Mouse (Mus musculus) ES-Bruce4 (cell line): ENCODE results near the gene Synpo2l. TPM values are rescaled to one million over a fixed set of nuclear protein-coding genes. Genes with fewer than 3 reads are reported as not detected.

ENCODE experiments used
- H3K27ac ChIP-seq: 2 replicates; pipeline ENCODE4 v1.5.1; 2012; ENCODE audit warnings: low read length, inconsistent platforms; ENCODE audit not compliant: insufficient read depth
- H3K27me3 ChIP-seq: 2 replicates; pipeline ENCODE4 v1.6.1; 2012; ENCODE audit warnings: mild to moderate bottlenecking, low read length, inconsistent platforms; ENCODE audit not compliant: control insufficient read depth, poor library complexity, insufficient read depth, severe bottlenecking
- H3K36me3 ChIP-seq: 2 replicates; pipeline ENCODE4 v1.6.1; 2012; ENCODE audit warnings: inconsistent platforms, mild to moderate bottlenecking, low read length, moderate library complexity; ENCODE audit not compliant: control insufficient read depth, poor library complexity, insufficient read depth, severe bottlenecking
- H3K4me1 ChIP-seq: one replicate; pipeline ENCODE4 v1.8.1; 2011; ENCODE audit warnings: low read length; ENCODE audit not compliant: control insufficient read depth, insufficient read depth
- H3K4me3 ChIP-seq: 2 replicates; pipeline ENCODE4 v1.5.1; 2011; ENCODE audit warnings: low read depth, mild to moderate bottlenecking, low read length
- H3K9ac ChIP-seq: 2 replicates; pipeline ENCODE4 v1.6.1; 2012; ENCODE audit warnings: low read depth, mild to moderate bottlenecking, inconsistent platforms; ENCODE audit not compliant: poor library complexity, severe bottlenecking
- H3K9me3 ChIP-seq: replicated peaks from 2 replicates; pipeline ENCODE4 v1.6.1; 2012; ENCODE audit warnings: mild to moderate bottlenecking, low read length, inconsistent platforms; ENCODE audit not compliant: control insufficient read depth, poor library complexity, insufficient read depth, severe bottlenecking
- CTCF ChIP-seq: IDR thresholded peaks from one replicate; pipeline ENCODE4 v1.8.1; 2011; ENCODE audit warnings: low read depth, low read length
- EP300 ChIP-seq: IDR thresholded peaks from 2 replicates; pipeline ENCODE4 v1.6.1; 2011; ENCODE audit warnings: low read depth, low read length; ENCODE audit not compliant: insufficient read depth
- POLR2A ChIP-seq: IDR thresholded peaks from one replicate; pipeline ENCODE4 v1.8.1; 2011; ENCODE audit warnings: low read length; ENCODE audit not compliant: insufficient read depth
- polyA plus RNA-seq: library from polyadenylated mRNA; stranded (reverse); fragments of >200 nt; gene quantifications from 2 replicates; pipeline ENCODE4 v1.2.4, GENCODE M21; 2011; ENCODE audit warnings: low read depth; ENCODE audit not compliant: missing spikeins, insufficient read depth, insufficient read length

Gene Synpo2l
- polyA plus RNA-seq, 1 experiment, result 6.1 TPM

GRCm38 (mm10) chr14:20686576-20686975, 18.4 kb upstream of the Synpo2l start:
- Histone ChIP-seq H3K9me3 (no peaks in the 10 kb centered on the region), H3K4me1 (no peaks in the 10 kb centered on the region), H3K9ac (no peak overlapping the region), H3K27ac (no peak overlapping the region), H3K4me3 (no peak overlapping the region), H3K27me3 (no peaks in the 10 kb centered on the region), H3K36me3 (peaks cover 68% of the 10 kb centered on the region)
- TF ChIP-seq EP300 (no peak), POLR2A (no peak)

- no peaks in the 10 kb centered on the region for H3K4me1 ChIP-seq
Observed at GRCm38 (mm10) chr14:20682498-20682897, 14.3 kb upstream of the Synpo2l start.

GRCm38 (mm10) chr14:20681742-20682141, 13.6 kb upstream of the Synpo2l start:
- Histone ChIP-seq H3K9me3 (peaks cover 3% of the 10 kb centered on the region; the same call in 1 of the 2 replicates), H3K36me3 (peaks cover 67% of the 10 kb centered on the region), H3K4me3 (no peak overlapping the region), H3K4me1 (no peaks in the 10 kb centered on the region), H3K27me3 (no peaks in the 10 kb centered on the region), H3K9ac (no peak overlapping the region), H3K27ac (no peak overlapping the region)
- no peak for TF ChIP-seq EP300
- TF ChIP-seq POLR2A, result no peak
- TF ChIP-seq CTCF, result no peak

More at GRCm38 (mm10) chr14:20682498-20682897, 14.3 kb upstream of the Synpo2l start:
- Histone ChIP-seq H3K9me3 (no peaks in the 10 kb centered on the region), H3K27ac (no peak overlapping the region), H3K9ac (no peak overlapping the region), H3K4me3 (no peak overlapping the region), H3K36me3 (peaks cover 67% of the 10 kb centered on the region), H3K27me3 (no peaks in the 10 kb centered on the region)
- no peak for TF ChIP-seq EP300
- TF ChIP-seq POLR2A, result no peak
- no peak for TF ChIP-seq CTCF

- no peak overlapping the region for H3K4me3 ChIP-seq
- no peaks in the 10 kb centered on the region for H3K4me1 ChIP-seq
- TF ChIP-seq POLR2A (no peak), CTCF (no peak), EP300 (no peak)
- H3K9me3 ChIP-seq, result peaks cover 17% of the 10 kb centered on the region
- peaks cover 48% of the 10 kb centered on the region for H3K36me3 ChIP-seq
- no peak overlapping the region for H3K9ac ChIP-seq
- H3K27me3 ChIP-seq, result no peaks in the 10 kb centered on the region
- H3K27ac ChIP-seq, result no peak overlapping the region
Observed at GRCm38 (mm10) chr14:20677906-20678305, 9.8 kb upstream of the Synpo2l start.

- Histone ChIP-seq H3K4me1 (no peaks in the 10 kb centered on the region), H3K9ac (peak within 1 kb of the TSS; percentile 82)
- TF ChIP-seq EP300, result 0 out of 2 replicates have a peak, but pooled peaks have one; percentile 13
- TF ChIP-seq POLR2A, result peak; percentile 42
- no peak for TF ChIP-seq CTCF
Observed at GRCm38 (mm10) chr14:20674064-20674833, 6.1 kb upstream of the Synpo2l start, which contains the start of gene Sec24c. TSS of gene Sec24c (plus strand) at chr14:20674308.

GRCm38 (mm10) chr14:20673735-20674063, 5.5 kb upstream of the Synpo2l start:
- TF ChIP-seq EP300 (no peak), CTCF (no peak), POLR2A (no peak)
- Histone ChIP-seq H3K4me3 (peak overlapping the region; percentile 83), H3K27ac (peak overlapping the region; percentile 82), H3K4me1 (no peaks in the 10 kb centered on the region), H3K9me3 (peaks cover 17% of the 10 kb centered on the region), H3K27me3 (no peaks in the 10 kb centered on the region), H3K36me3 (peaks cover 24% of the 10 kb centered on the region), H3K9ac (peak overlapping the region; percentile 59)

More at GRCm38 (mm10) chr14:20674064-20674833, 6.1 kb upstream of the Synpo2l start, which contains the start of gene Sec24c:
- peak within 1 kb of the TSS; percentile 82 for H3K27ac ChIP-seq
- H3K9me3 ChIP-seq, result peaks cover 17% of the 10 kb centered on the region
- H3K27me3 ChIP-seq, result no peaks in the 10 kb centered on the region
- H3K36me3 ChIP-seq, result peaks cover 28% of the 10 kb centered on the region
- peak within 1 kb of the TSS; percentile 96 for H3K4me3 ChIP-seq
